Mouse (Mus musculus) cerebellum, adult 2 months (tissue): ENCODE measurements around the gene Pknox1.
"Not testable (repeated sequence)": the region's sequence is repeated elsewhere in the genome, so short reads cannot be mapped to it uniquely, and the experiment has no call there.

Experiments
- CTCF ChIP-seq: fragments of 200-500 bp; IDR thresholded peaks from 2 replicates; pipeline ENCODE4 v1.5.1; 2011; ENCODE audit warnings: low read depth, mild to moderate bottlenecking, control low read depth, low read length, moderate library complexity, borderline replicate concordance; ENCODE audit not compliant: insufficient read depth
- POLR2A ChIP-seq: fragments of 200-500 bp; IDR thresholded peaks from 2 replicates; pipeline ENCODE4 v1.6.1; 2011; ENCODE audit warnings: low read length, control low read depth, borderline replicate concordance; ENCODE audit not compliant: insufficient read depth

DNA sequence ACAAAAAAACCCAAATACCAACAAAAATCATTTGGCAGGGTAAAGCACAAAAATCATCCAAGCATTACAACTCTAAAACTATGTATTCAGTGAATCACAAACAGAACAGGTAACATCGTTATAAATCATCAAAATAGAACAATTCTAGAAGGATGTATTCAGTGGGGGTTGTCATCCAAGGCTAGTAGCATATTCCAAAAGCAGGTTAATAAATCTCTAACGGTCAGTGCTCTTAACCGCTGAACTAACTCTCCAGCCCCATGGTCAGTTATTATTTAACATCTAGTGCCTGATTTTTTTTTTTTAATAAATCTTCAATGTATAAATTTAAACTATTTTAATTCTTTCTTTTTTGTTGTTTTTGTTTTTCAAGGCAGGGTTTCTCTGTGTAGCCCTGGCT lies 44.6 kb downstream of the Pknox1 start:
- TF ChIP-seq CTCF, POLR2A: not testable (repeated sequence)
